In the genomic region with DNA sequence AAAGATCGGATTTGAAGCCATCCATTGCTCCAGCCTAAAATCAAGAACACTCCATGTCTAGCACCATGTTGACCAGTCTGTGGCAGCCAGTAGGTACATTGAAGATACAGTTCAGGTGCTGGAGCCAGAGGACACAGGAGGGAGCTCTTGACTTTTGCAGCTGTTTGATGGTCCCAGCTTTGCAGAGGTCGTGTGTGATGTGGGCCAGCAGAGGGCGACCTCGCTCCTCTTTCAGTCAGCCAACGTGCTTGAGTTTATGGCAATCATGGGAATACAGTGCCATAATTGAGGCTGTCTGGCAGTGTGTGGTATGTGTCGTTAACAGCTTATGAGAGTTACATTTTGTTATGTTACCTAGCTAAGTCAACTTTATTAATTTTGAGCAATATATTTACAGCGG, we compare ENCODE assay signal across 8 mouse cellular contexts. TPM values are rescaled to one million over a fixed set of nuclear protein-coding genes. Genes with fewer than 3 reads are reported as not detected.
DNase-seq lines count a peak whose midpoint lies in the region; ATAC-seq lines count a peak whose summit lies in the region.

No protein-coding gene starts in this region.

- no peak overlapping the region for H3K4me3 ChIP-seq in embryonic facial prominence, embryonic 11.5 days (ENCODE audit: low read depth, low read length)
- no peak overlapping the region for H3K4me3 ChIP-seq in kidney, embryonic 16.5 days (ENCODE audit: low read length)

- no peaks in the 10 kb centered on the region for H3K27me3 ChIP-seq in embryonic facial prominence, embryonic 11.5 days (ENCODE audit: control insufficient read depth, insufficient read depth, low read length)
- H3K27me3 ChIP-seq in kidney, embryonic 16.5 days (ENCODE audit: insufficient read depth, low read length) = no peaks in the 10 kb centered on the region
- no peaks in the 10 kb centered on the region for H3K27me3 ChIP-seq in splenic B cell, adult 2 months (ENCODE audit: control insufficient read depth, insufficient read depth, low read length, poor library complexity, severe bottlenecking)

- DNase-seq in A20 (ENCODE audit: low read depth, low spot score) = peak; percentile 78
- DNase-seq in adrenal gland, postnatal 10 days = peak; percentile 84
- peak; percentile 85 for DNase-seq in embryonic facial prominence, embryonic 11.5 days (ENCODE audit: low spot score)
- peak; percentile 74 for DNase-seq in heart, adult 8-10 months (ENCODE audit: low spot score)
- DNase-seq in liver = peak; percentile 73
- DNase-seq in natural killer cell, adult 2 months (ENCODE audit: low spot score in 2 of 2) = peak; percentile 46 to 59
- DNase-seq in splenic B cell, adult 2 months (ENCODE audit: low read depth, low spot score) = peak; percentile 81

- H3K36me3 ChIP-seq in embryonic facial prominence, embryonic 11.5 days (replicated peaks; ENCODE audit: control insufficient read depth, insufficient read depth, low read depth, low read length) = no peaks in the 10 kb centered on the region
- H3K36me3 ChIP-seq in kidney, embryonic 16.5 days (ENCODE audit: insufficient read depth, low read length) = peaks cover 8% of the 10 kb centered on the region; the same call in 1 of the 2 replicates
- no peaks in the 10 kb centered on the region; the same call in none of the 2 replicates for H3K36me3 ChIP-seq in splenic B cell, adult 2 months (ENCODE audit: control insufficient read depth, insufficient read depth, low read length, poor library complexity, severe bottlenecking)

- no peak overlapping the region for H3K27ac ChIP-seq in embryonic facial prominence, embryonic 11.5 days (replicated peaks; ENCODE audit: low read depth, low read length)
- no peak overlapping the region for H3K27ac ChIP-seq in kidney, embryonic 16.5 days (ENCODE audit: low read length)

- H3K9ac ChIP-seq in embryonic facial prominence, embryonic 11.5 days (replicated peaks; ENCODE audit: low read length) = no peak overlapping the region
- no peak overlapping the region for H3K9ac ChIP-seq in kidney, embryonic 16.5 days (replicated peaks; ENCODE audit: low read length)

- WGBS in embryonic facial prominence, embryonic 11.5 days = 18% methylated on average over 7 of the region's 7 CpGs
- 13% methylated on average over 7 of the region's 7 CpGs for WGBS in kidney, embryonic 16.5 days

- no peaks in the 10 kb centered on the region for H3K9me3 ChIP-seq in embryonic facial prominence, embryonic 11.5 days (replicated peaks; ENCODE audit: control insufficient read depth, low read length)
- H3K9me3 ChIP-seq in kidney, embryonic 16.5 days (ENCODE audit: low read length) = no peaks in the 10 kb centered on the region

- no peak overlapping the region for H3K4me2 ChIP-seq in embryonic facial prominence, embryonic 11.5 days (ENCODE audit: low read depth, low read length)
- H3K4me2 ChIP-seq in kidney, embryonic 16.5 days (replicated peaks; ENCODE audit: low read depth, low read length) = no peak overlapping the region

- ATAC-seq in embryonic facial prominence, embryonic 11.5 days (replicated peaks; ENCODE audit: insufficient number of reproducible peaks, low FRiP score, low TSS enrichment, low read depth) = peak; percentile 53; the same call in 1 of the 2 replicates
- peak; percentile 61 for ATAC-seq in kidney, embryonic 16.5 days (ENCODE audit: low FRiP score, low TSS enrichment)

- no peaks in the 10 kb centered on the region for H3K4me1 ChIP-seq in embryonic facial prominence, embryonic 11.5 days (ENCODE audit: control insufficient read depth, insufficient read depth, low read length)
- no peaks in the 10 kb centered on the region for H3K4me1 ChIP-seq in kidney, embryonic 16.5 days (ENCODE audit: insufficient read depth, low read length)

RNA-seq across cellular contexts. Expression of a gene that starts 15.5 kb away (rescaled TPM):
- 10 to 100 TPM in 1 of 2 experiments, 1 to 10 TPM in 1; 8.1 to 14.0 TPM for total RNA-seq in adrenal gland, postnatal 10 days (2021)
- polyA plus RNA-seq in embryonic facial prominence, embryonic 11.5 days (2014; fragmentation: Nextera tagmentation; extraction: Ambion mirVana) = 6.4 and 7.3 TPM in 2 replicates
- 1 to 10 TPM; 2.6 to 4.6 (median 3.8) TPM for total RNA-seq in heart, adult 8-10 months (2022)
- polyA plus RNA-seq in kidney, embryonic 16.5 days (2015; fragmentation: Nextera tagmentation; extraction: Ambion mirVana) = 9.2 and 9.5 TPM in 2 replicates

RNA-seq across cellular contexts. Expression of a gene that starts 40.0 kb away (rescaled TPM):
- total RNA-seq in adrenal gland, postnatal 10 days (2021) = not detected
- 0.17 and 0.18 TPM in 2 replicates for polyA plus RNA-seq in embryonic facial prominence, embryonic 11.5 days (2014; fragmentation: Nextera tagmentation; extraction: Ambion mirVana)
- not detected for total RNA-seq in heart, adult 8-10 months (2022)
- not detected in 2 replicates for polyA plus RNA-seq in kidney, embryonic 16.5 days (2015; fragmentation: Nextera tagmentation; extraction: Ambion mirVana)

RNA-seq across cellular contexts. Expression of a gene that starts 58.5 kb away (rescaled TPM):
- 10 to 100 TPM; 86.8 to 97.7 TPM for total RNA-seq in adrenal gland, postnatal 10 days (2021)
- 136 and 144 TPM in 2 replicates for polyA plus RNA-seq in embryonic facial prominence, embryonic 11.5 days (2014; fragmentation: Nextera tagmentation; extraction: Ambion mirVana)
- total RNA-seq in heart, adult 8-10 months (2022) = 10 to 100 TPM; 82.1 to 97.8 (median 88.0) TPM
- 152 and 154 TPM in 2 replicates for polyA plus RNA-seq in kidney, embryonic 16.5 days (2015; fragmentation: Nextera tagmentation; extraction: Ambion mirVana)
